Mouse (Mus musculus): Measurements from ENCODE around the gene Nmur2. TPM values are rescaled to one million over a fixed set of nuclear protein-coding genes. Genes with fewer than 3 reads are reported as not detected.

The Nmur2 gene
- not detected in 2 replicates for polyA plus RNA-seq (2012; ENCODE audit: insufficient read depth, insufficient read length, missing spikeins)

DNA sequence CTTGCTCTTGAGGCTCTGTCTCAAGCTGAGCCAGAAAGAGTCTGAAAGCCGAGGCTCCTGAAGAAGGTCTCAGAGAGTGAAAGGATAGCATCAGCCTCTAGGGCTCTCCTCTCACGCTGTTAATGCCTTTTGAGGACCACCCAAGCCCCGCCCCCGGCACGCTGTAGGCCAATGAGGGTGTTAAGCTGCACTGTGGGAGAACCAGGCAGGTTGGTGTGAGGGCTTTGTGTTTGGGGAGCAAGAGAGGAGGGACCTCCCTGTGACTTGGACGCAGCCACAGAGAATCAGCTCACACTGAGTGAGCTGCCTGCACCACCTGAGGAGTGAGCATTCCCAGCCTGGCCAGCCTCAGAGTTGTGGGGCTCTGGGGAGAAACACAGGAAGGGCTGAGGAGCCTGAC is at the start of gene Nmur2:
Nmur2 (minus strand) TSS at position 94 of the 400 bp plus-strand sequence.
- Histone ChIP-seq H3K4me3 (ENCODE audit: insufficient read depth, low read length) (no peak within 1 kb of the TSS), H3K4me1 (ENCODE audit: control insufficient read depth, insufficient read depth, low read length) (no peaks in the 10 kb centered on the region), H3K27ac (ENCODE audit: insufficient read depth, low read depth, low read length) (no peak within 1 kb of the TSS)
- no peak for TF ChIP-seq POLR2A (IDR thresholded peaks at IDR 0.05; ENCODE audit: borderline replicate concordance, low read depth, low read length)

DNA sequence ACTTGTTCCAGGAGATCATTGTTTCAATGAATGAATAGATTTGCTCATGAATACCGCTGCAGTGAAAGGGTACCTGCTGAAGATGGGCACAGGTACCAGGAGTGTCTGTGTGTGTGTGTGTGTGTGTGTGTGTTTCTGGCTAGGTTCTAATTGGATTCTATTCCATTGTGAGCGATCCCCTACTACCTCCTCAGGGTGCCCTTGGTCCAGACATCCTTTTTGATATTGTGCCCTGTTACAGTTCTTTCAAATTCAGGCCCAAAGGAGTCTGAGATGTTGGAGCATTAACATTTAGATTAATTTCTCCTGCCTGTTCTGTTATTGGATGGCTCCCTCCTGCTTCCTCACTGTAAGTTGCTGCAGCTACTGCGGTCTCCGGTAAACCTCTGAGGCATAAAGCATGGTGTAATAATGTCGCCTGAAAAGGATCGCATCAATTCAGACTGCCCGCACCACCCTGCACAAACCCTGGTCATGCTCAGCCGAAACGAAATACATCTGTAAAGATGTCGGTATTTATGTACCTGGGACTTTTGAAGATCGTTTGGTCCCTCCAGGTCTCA is 48.4 kb upstream of the Nmur2 start:
- no peak overlapping the region for H3K4me3 ChIP-seq (ENCODE audit: insufficient read depth, low read length)
- no peak overlapping the region for H3K27ac ChIP-seq (ENCODE audit: insufficient read depth, low read depth, low read length)
- H3K4me1 ChIP-seq (ENCODE audit: control insufficient read depth, insufficient read depth, low read length) = no peaks in the 10 kb centered on the region
- TF ChIP-seq POLR2A (IDR thresholded peaks at IDR 0.05; ENCODE audit: borderline replicate concordance, low read depth, low read length) (no peak), CTCF (IDR thresholded peaks at IDR 0.05; ENCODE audit: low read depth, low read length) (no peak)

GRCm38 (mm10) chr11:56072131-56072530 is 31.3 kb upstream of the Nmur2 start:
- no peak for TF ChIP-seq CTCF (IDR thresholded peaks at IDR 0.05; ENCODE audit: low read depth, low read length)
- no peak for TF ChIP-seq POLR2A (IDR thresholded peaks at IDR 0.05; ENCODE audit: borderline replicate concordance, low read depth, low read length)
- no peaks in the 10 kb centered on the region for H3K4me1 ChIP-seq (ENCODE audit: control insufficient read depth, insufficient read depth, low read length)
- no peak overlapping the region for H3K27ac ChIP-seq (ENCODE audit: insufficient read depth, low read depth, low read length)
- H3K4me3 ChIP-seq (ENCODE audit: insufficient read depth, low read length) = no peak overlapping the region

- TF ChIP-seq POLR2A (IDR thresholded peaks at IDR 0.05; ENCODE audit: borderline replicate concordance, low read depth, low read length) = no peak
- no peak for TF ChIP-seq CTCF (IDR thresholded peaks at IDR 0.05; ENCODE audit: low read depth, low read length)
- H3K4me1 ChIP-seq (ENCODE audit: control insufficient read depth, insufficient read depth, low read length) = no peaks in the 10 kb centered on the region
- no peak overlapping the region for H3K27ac ChIP-seq (ENCODE audit: insufficient read depth, low read depth, low read length)
- H3K4me3 ChIP-seq (ENCODE audit: insufficient read depth, low read length) = no peak overlapping the region
These were observed 28.8 kb upstream of the Nmur2 start for GRCm38 (mm10) chr11:56069658-56070057.

- Histone ChIP-seq H3K4me1 (ENCODE audit: control insufficient read depth, insufficient read depth, low read length) (no peaks in the 10 kb centered on the region), H3K4me3 (ENCODE audit: insufficient read depth, low read length) (no peak overlapping the region), H3K27ac (ENCODE audit: insufficient read depth, low read depth, low read length) (no peak overlapping the region)
- no peak for TF ChIP-seq POLR2A (IDR thresholded peaks at IDR 0.05; ENCODE audit: borderline replicate concordance, low read depth, low read length)
- no peak for TF ChIP-seq CTCF (IDR thresholded peaks at IDR 0.05; ENCODE audit: low read depth, low read length)
These were observed 24.3 kb upstream of the Nmur2 start for GRCm38 (mm10) chr11:56065147-56065546.

DNA sequence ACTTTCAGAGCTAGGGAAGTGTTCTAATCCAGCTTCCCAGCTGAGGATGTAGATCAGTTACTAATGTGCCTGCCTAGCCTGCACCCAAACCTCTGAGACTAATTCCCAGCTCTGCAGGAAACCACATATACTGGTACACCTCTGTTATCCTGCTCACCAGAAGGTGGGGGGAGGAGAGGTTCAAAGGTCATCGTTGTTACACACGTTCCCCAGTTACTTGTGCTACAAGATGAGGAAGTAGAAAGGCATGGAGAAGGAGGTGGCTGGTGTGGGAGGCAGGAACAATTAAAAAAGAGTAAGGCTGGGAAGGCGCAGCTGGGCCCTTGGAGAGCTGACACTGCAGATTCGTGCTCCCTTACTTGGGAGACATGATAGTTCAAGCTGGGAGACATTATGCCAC is 23.8 kb upstream of the Nmur2 start:
- no peaks in the 10 kb centered on the region for H3K4me1 ChIP-seq (ENCODE audit: control insufficient read depth, insufficient read depth, low read length)
- TF ChIP-seq POLR2A (IDR thresholded peaks at IDR 0.05; ENCODE audit: borderline replicate concordance, low read depth, low read length) (no peak), CTCF (IDR thresholded peaks at IDR 0.05; ENCODE audit: low read depth, low read length) (no peak)
- no peak overlapping the region for H3K4me3 ChIP-seq (ENCODE audit: insufficient read depth, low read length)
- H3K27ac ChIP-seq (ENCODE audit: insufficient read depth, low read depth, low read length) = no peak overlapping the region

DNA sequence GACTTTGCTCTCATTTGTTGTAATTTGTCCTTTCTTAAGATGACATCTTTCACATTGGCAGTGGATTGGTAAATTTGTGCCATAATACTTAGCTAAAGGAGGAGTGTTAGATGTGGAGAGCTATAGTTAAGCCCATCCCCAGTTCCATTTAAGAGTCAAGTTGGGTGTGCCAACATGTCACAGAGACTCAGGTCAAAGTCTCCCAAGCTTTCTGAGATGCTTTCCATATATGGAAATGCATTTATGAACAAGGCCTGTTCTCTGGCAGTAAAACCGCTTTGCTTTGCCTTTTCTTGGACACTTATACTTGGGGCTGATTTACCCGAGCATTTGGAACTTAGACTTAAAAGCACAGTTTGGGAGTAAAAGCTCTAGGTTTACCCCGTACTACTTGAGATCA is 18.4 kb upstream of the Nmur2 start:
- no peak for TF ChIP-seq CTCF (IDR thresholded peaks at IDR 0.05; ENCODE audit: low read depth, low read length)
- TF ChIP-seq POLR2A (IDR thresholded peaks at IDR 0.05; ENCODE audit: borderline replicate concordance, low read depth, low read length) = no peak
- no peak overlapping the region for H3K4me3 ChIP-seq (ENCODE audit: insufficient read depth, low read length)
- H3K27ac ChIP-seq (ENCODE audit: insufficient read depth, low read depth, low read length) = no peak overlapping the region
- no peaks in the 10 kb centered on the region for H3K4me1 ChIP-seq (ENCODE audit: control insufficient read depth, insufficient read depth, low read length)

DNA sequence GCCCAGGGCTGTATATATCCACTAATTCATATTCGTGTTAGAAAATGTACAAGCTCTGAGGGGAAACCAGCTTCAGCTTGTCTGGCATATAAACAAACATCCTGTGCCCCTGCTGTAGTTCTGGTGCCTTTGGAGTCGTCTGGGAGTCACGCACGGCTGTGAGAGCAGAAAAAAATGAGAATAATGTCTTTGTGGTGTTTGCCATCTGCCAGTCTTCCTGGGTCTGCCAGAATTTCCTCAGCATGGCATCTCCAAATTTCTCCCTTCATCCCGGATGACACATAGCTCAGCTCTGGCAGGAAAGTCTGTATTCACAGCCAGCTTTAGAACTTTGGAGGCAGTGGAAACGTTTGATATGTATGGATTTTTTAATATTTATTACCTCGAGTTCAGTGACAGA is 13.6 kb upstream of the Nmur2 start:
- H3K4me3 ChIP-seq (ENCODE audit: insufficient read depth, low read length) = no peak overlapping the region
- H3K27ac ChIP-seq (ENCODE audit: insufficient read depth, low read depth, low read length) = no peak overlapping the region
- TF ChIP-seq CTCF (IDR thresholded peaks at IDR 0.05; ENCODE audit: low read depth, low read length) (no peak), POLR2A (IDR thresholded peaks at IDR 0.05; ENCODE audit: borderline replicate concordance, low read depth, low read length) (no peak)
- no peaks in the 10 kb centered on the region for H3K4me1 ChIP-seq (ENCODE audit: control insufficient read depth, insufficient read depth, low read length)

DNA sequence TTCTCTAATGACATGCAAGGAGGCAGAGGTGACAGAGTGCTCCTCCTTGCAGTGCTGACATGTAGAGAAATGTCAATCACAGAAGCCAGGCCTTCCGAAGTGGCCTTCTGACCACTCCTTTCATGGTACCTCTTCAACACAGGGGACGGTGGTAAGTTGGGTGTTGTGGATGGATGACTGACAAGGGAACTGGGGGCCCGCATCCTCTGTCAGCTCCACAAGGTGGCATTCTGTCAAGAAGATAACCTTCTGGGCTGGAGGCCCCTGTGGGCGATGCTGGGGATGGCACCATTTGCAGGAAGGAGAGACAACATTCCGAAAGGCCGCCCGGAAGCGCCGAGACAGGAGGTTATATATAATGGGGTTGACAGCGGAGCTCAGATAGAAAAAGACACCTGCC is 14.0 kb downstream of the Nmur2 start:
- H3K4me1 ChIP-seq (ENCODE audit: control insufficient read depth, insufficient read depth, low read length) = no peaks in the 10 kb centered on the region
- TF ChIP-seq POLR2A (IDR thresholded peaks at IDR 0.05; ENCODE audit: borderline replicate concordance, low read depth, low read length) = no peak
- no peak for TF ChIP-seq CTCF (IDR thresholded peaks at IDR 0.05; ENCODE audit: low read depth, low read length)
- no peak overlapping the region for H3K27ac ChIP-seq (ENCODE audit: insufficient read depth, low read depth, low read length)
- no peak overlapping the region for H3K4me3 ChIP-seq (ENCODE audit: insufficient read depth, low read length)

GRCm38 (mm10) chr11:56025746-56026570 is 14.9 kb downstream of the Nmur2 start:
- H3K27ac ChIP-seq (ENCODE audit: insufficient read depth, low read depth, low read length) = no peak overlapping the region
- H3K4me1 ChIP-seq (ENCODE audit: control insufficient read depth, insufficient read depth, low read length) = no peaks in the 10 kb centered on the region
- TF ChIP-seq CTCF (IDR thresholded peaks at IDR 0.05; ENCODE audit: low read depth, low read length) (no peak), POLR2A (IDR thresholded peaks at IDR 0.05; ENCODE audit: borderline replicate concordance, low read depth, low read length) (no peak)
- H3K4me3 ChIP-seq (ENCODE audit: insufficient read depth, low read length) = no peak overlapping the region

Measured in bone marrow macrophage, adult 2 months (primary cell).